Mouse (Mus musculus) liver, embryonic 15.5 days (tissue): ENCODE measurements at regions not wholly inside any gene's neighbourhood (a gene's known extent, or its start where the extent isn't known, plus 50 kb on each side); places are given as distances from the start of the nearest gene placed in this dataset.

Experiments used
- ATAC-seq: fragments of 200-750 bp; cut with Nextera tagmentation; 2 replicates; pipeline ENCODE4 v1.8.0; 2017; ENCODE audit warnings: moderate number of reproducible peaks, mild to moderate bottlenecking, moderate library complexity; ENCODE audit not compliant: insufficient read depth
- H3K27ac ChIP-seq: fragments of 300-500 bp; sonication (generic); replicated peaks from 2 replicates; pipeline ENCODE4 v1.5.1; 2015; ENCODE audit warnings: mild to moderate bottlenecking, inconsistent platforms
- H3K27me3 ChIP-seq: fragments of 300-500 bp; sonication (generic); 2 replicates; pipeline ENCODE4 v1.6.1; 2015; ENCODE audit warnings: mild to moderate bottlenecking, inconsistent platforms
- H3K36me3 ChIP-seq: fragments of 300-500 bp; sonication (generic); replicated peaks from 2 replicates; pipeline ENCODE4 v1.6.1; 2015; ENCODE audit warnings: moderate library complexity, mild to moderate bottlenecking, inconsistent platforms
- H3K4me1 ChIP-seq: fragments of 300-500 bp; sonication (generic); replicated peaks from 2 replicates; pipeline ENCODE4 v1.6.1; 2015; ENCODE audit warnings: inconsistent platforms
- H3K4me2 ChIP-seq: fragments of 300-500 bp; sonication (generic); 2 replicates; pipeline ENCODE4 v1.6.1; 2015; ENCODE audit warnings: moderate library complexity, mild to moderate bottlenecking, inconsistent platforms
- H3K4me3 ChIP-seq: fragments of 300-500 bp; sonication (generic); replicated peaks from 2 replicates; pipeline ENCODE4 v1.5.1; 2015; ENCODE audit warnings: mild to moderate bottlenecking, inconsistent platforms
- H3K9ac ChIP-seq: fragments of 300-500 bp; sonication (generic); 2 replicates; pipeline ENCODE4 v1.6.1; 2015; ENCODE audit warnings: moderate library complexity, mild to moderate bottlenecking, inconsistent platforms
- H3K9me3 ChIP-seq: fragments of 300-500 bp; sonication (generic); replicated peaks from 2 replicates; pipeline ENCODE4 v1.6.1; 2016; ENCODE audit warnings: inconsistent platforms
- WGBS: fragments of 180-500 bp; shearing (Covaris S2); methylation state at CpG from one replicate; pipeline ENCODE4 v1.1.7; 2015; ENCODE audit warnings: mixed read lengths; ENCODE audit not compliant: insufficient replicate concordance; 5-methylcytosine and 5-hydroxymethylcytosine counted together

DNA sequence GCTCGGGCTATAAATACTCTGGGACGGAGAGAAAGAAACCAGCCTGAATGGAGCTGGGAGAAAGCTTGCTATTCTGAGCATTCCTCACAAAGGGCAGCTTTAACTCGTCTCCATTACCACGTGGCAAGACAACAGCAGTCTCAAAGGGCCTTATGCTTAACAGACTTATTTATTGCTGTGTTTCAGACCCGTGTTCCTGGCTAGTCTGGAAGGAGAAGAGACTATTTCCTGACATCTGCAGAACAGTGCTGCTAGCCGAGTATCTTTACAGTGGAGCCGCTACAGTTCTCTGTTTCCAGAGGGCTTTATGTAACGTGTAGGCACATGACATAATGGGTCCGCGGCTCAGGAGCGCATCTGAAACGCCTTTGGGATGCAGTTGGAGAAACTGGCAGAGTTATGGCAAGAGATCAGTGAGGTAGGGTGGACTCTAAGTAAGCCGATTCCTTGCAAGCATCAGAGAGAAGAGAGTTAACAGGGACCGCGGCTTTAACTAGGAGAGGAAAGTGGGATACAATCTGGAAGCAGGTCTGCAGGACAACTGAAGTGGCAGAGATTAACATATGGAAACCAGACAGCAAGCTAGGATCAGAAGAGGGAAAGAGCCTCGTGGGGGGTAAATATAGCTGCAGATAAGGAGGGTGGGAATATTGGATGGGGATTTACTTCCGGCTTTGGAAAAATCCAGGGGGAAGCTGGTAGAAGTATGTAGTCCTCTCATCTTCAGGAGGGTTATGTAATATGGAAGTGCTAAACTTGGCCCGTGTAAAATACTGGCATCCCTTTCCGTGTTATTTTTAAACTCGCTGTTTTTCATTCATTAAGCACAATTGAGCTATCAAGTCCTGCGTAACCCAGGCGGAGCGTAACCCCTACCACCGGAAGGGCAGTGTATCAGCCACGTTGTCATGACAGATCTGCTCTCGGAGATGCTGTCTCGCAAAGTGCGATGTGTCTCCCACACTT lies 229.3 kb upstream of the Prickle1 start:
- Histone ChIP-seq H3K9me3 (no peaks in the 10 kb centered on the region), H3K27ac (no peak overlapping the region), H3K9ac (no peak overlapping the region), H3K4me2 (no peak overlapping the region), H3K27me3 (no peaks in the 10 kb centered on the region), H3K4me1 (no peaks in the 10 kb centered on the region), H3K36me3 (no peaks in the 10 kb centered on the region), H3K4me3 (no peak overlapping the region)
- no peak for ATAC-seq
- 52% methylated on average over 28 of the region's 28 CpGs for whole genome bisulfite sequencing

DNA sequence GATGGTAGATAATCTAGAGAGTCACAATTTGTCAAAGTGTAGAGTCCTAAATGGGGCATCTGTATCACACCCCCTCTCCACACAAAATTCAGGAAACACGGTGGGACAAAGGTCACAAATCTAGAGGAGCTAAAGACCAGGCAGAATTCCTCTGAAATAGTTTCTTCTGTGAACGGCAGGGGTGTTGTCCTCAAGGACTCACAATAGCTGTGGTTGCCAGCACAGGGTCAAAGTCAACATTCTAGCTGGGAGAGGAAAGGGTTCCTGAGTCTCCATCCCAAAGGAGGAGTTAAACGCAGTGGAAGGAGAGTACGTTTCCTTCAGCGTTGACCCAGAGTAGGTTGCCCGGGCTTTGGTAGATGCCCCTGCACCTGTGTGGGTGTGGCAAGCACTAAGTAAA lies 225.5 kb upstream of the Prickle1 start:
- Histone ChIP-seq H3K9me3 (no peaks in the 10 kb centered on the region), H3K4me1 (no peaks in the 10 kb centered on the region), H3K9ac (no peak overlapping the region), H3K4me2 (no peak overlapping the region), H3K27me3 (no peaks in the 10 kb centered on the region), H3K4me3 (no peak overlapping the region), H3K36me3 (no peaks in the 10 kb centered on the region), H3K27ac (no peak overlapping the region)
- ATAC-seq, result no peak
- 60% methylated on average over 6 of the region's 6 CpGs for WGBS

DNA sequence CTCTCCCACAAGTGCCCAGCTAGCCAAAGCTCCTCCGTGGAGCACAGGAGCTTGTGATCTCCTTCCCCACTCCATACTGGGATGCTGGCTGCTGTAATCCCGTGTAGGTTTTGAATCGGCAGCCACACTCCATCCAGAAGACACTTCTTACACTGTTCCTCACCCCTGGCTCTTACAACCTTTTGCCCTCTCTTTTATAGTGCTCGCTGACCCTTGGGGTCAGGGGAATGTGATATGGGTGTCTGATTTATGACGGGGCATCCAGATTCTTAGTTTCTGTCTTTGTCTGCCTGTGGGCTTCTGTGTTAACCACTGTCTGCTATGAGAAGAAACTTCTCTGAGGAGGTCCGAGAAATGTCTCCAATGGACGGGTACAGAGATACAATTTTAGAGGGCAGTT lies 216.3 kb upstream of the Prickle1 start:
- no peak overlapping the region for H3K4me2 ChIP-seq
- no peak overlapping the region for H3K27ac ChIP-seq
- no peaks in the 10 kb centered on the region for H3K36me3 ChIP-seq
- no peaks in the 10 kb centered on the region for H3K27me3 ChIP-seq
- no peak overlapping the region for H3K4me3 ChIP-seq
- H3K9me3 ChIP-seq, result no peaks in the 10 kb centered on the region
- no peak for ATAC-seq
- no peak overlapping the region for H3K9ac ChIP-seq
- 63% methylated on average over 7 of the region's 7 CpGs for WGBS
- H3K4me1 ChIP-seq, result no peaks in the 10 kb centered on the region

DNA sequence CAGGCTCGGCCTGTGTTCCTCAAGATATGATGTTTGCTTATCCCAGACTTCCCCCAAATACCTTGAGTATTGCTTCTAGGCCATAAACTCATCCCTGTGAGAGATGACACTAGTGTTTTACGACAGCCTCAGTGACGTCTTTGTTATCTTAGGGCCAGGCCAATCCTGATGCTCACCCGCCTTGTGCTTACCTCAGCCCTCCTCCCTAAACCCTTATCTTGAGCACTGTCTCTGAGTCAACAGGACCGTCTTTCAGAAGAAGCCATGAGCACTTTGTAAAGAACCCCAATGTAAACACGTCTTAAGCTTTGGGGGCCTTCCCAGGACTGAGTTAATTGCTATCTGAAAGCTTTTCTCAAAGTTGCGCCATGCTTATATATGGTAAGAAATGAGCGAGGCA lies 212.3 kb upstream of the Prickle1 start:
- ATAC-seq, result no peak
- WGBS, result 53% methylated on average over 8 of the region's 8 CpGs

DNA sequence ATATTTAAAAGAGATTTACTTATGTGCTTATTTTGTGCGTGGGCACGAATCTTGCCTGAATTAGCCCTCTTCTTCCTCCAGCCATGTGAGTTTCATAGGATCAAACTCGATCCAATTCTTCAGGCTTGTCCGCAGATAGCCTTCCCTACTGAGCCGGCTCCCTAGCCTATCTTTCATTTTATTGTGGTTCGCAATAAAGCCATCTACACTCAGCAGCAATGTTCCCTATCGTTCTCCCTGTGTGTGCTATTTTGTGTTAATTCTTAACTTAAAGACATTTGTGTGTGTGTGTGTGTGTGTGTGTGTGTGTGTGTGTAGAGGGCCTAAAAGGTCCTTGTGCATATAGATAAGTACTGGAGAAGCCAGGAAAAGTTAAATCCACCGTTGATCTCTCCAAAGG lies 211.8 kb upstream of the Prickle1 start:
- no peaks in the 10 kb centered on the region for H3K36me3 ChIP-seq
- ATAC-seq, result no peak
- no peaks in the 10 kb centered on the region for H3K9me3 ChIP-seq
- no peak overlapping the region for H3K27ac ChIP-seq
- no peak overlapping the region for H3K4me3 ChIP-seq
- H3K27me3 ChIP-seq, result no peaks in the 10 kb centered on the region
- WGBS, result 69% methylated on average over 8 of the region's 8 CpGs
- no peak overlapping the region for H3K4me2 ChIP-seq
- H3K9ac ChIP-seq, result no peak overlapping the region
- no peaks in the 10 kb centered on the region for H3K4me1 ChIP-seq

More for the DNA sequence above, 212.3 kb upstream of the Prickle1 start:
- Histone ChIP-seq H3K9ac (no peak overlapping the region), H3K9me3 (no peaks in the 10 kb centered on the region), H3K4me2 (no peak overlapping the region), H3K4me3 (no peak overlapping the region), H3K27me3 (no peaks in the 10 kb centered on the region), H3K4me1 (no peaks in the 10 kb centered on the region), H3K36me3 (no peaks in the 10 kb centered on the region), H3K27ac (no peak overlapping the region)

DNA sequence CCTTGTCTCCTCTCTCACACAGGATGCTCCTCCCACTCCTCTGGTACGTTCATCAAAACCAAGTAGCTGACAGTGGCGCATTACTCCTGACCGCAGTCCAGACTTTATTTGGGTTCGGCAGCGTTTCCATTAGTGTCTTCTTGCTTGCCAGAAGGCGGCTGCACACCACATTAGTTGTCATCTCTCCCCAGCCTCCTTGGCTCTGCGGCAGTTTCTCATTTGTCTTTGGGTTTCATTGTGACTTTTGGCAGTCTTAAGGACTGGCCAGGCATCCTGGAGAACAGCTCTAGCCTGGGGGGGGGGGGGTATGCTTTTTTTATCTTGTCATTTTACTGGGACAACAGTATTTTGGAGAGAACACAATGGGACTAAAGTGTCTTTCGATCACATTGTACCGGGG lies 209.0 kb upstream of the Prickle1 start:
- Histone ChIP-seq H3K4me2 (no peak overlapping the region), H3K27me3 (no peaks in the 10 kb centered on the region), H3K9ac (no peak overlapping the region), H3K36me3 (no peaks in the 10 kb centered on the region), H3K9me3 (no peaks in the 10 kb centered on the region), H3K27ac (no peak overlapping the region), H3K4me1 (no peaks in the 10 kb centered on the region), H3K4me3 (no peak overlapping the region)
- ATAC-seq, result no peak
- WGBS, result 71% methylated on average over 9 of the region's 9 CpGs

DNA sequence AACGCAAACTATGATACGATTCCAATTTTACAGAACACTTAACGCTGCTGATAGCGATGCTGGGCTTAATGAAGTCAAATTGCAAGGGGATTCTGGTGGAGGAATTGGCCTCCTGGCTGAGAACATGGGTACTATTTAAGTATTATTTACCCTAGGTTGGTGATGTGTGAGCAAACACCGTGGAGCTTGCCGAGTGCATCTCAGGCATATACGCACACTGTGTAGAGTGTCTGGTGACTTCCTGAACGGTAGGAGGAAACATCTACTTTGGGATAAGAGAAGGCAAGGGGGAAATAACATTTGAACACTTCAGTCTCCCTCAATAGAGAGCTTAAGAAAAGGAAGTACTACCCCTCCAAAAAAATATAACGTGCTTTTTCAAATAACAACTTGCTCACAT lies 194.8 kb upstream of the Prickle1 start:
- H3K27me3 ChIP-seq, result no peaks in the 10 kb centered on the region
- 45% methylated on average over 9 of the region's 9 CpGs for WGBS
- H3K4me3 ChIP-seq, result no peak overlapping the region

DNA sequence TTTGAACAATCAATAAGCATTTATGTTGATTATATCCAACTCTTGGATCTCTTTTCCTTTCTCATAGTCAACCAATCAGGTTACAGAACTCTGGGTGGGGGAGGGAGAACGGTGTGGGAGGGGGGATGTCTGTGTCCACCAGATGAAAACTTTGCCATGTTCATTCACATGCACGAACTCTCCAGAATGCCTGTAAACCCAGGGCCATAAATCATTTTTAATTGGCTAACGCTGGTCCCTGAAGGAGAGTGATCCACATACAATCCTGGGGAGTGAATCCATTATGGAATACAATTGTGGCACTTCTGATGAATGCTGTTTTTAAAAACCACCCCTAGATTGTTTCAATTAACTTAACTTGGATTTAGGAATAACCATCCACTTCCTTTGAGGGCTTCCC lies 194.1 kb upstream of the Prickle1 start:
- Histone ChIP-seq H3K9me3 (no peaks in the 10 kb centered on the region), H3K36me3 (no peaks in the 10 kb centered on the region), H3K4me1 (no peaks in the 10 kb centered on the region), H3K27me3 (no peaks in the 10 kb centered on the region), H3K27ac (no peak overlapping the region), H3K4me2 (no peak overlapping the region), H3K4me3 (no peak overlapping the region), H3K9ac (no peak overlapping the region)
- no peak for ATAC-seq
- 49% methylated on average over 3 of the region's 3 CpGs for WGBS

More for the DNA sequence above, 194.8 kb upstream of the Prickle1 start:
- Histone ChIP-seq H3K36me3 (no peaks in the 10 kb centered on the region), H3K4me1 (no peaks in the 10 kb centered on the region), H3K9me3 (no peaks in the 10 kb centered on the region), H3K27ac (no peak overlapping the region), H3K4me2 (no peak overlapping the region), H3K9ac (no peak overlapping the region)
- ATAC-seq, result no peak

DNA sequence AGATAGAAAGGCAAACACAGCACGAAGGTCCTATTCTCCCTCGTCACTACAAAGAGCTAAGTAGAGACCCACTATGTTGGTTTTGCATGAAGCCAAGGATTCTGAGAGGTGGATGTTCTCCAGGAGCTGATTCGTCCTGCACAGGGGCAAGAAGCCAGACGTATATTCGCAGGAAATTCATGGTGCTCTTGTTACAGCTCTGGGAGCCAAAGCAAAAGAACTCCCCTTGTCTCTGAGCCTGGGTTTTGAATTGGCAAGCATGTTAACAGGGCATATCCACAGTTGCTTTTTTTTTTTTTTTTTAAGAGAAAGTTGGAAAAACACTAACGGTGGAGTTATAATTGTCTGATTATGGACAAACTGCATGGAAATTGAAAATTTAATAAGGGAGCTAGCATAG lies 191.7 kb upstream of the Prickle1 start:
- no peak overlapping the region for H3K4me2 ChIP-seq
- no peak overlapping the region for H3K27ac ChIP-seq
- no peaks in the 10 kb centered on the region for H3K36me3 ChIP-seq
- WGBS, result 64% methylated on average over 6 of the region's 6 CpGs
- no peak overlapping the region for H3K4me3 ChIP-seq
- H3K27me3 ChIP-seq, result no peaks in the 10 kb centered on the region
- no peaks in the 10 kb centered on the region for H3K9me3 ChIP-seq
- H3K4me1 ChIP-seq, result no peaks in the 10 kb centered on the region
- ATAC-seq, result no peak
- H3K9ac ChIP-seq, result no peak overlapping the region

DNA sequence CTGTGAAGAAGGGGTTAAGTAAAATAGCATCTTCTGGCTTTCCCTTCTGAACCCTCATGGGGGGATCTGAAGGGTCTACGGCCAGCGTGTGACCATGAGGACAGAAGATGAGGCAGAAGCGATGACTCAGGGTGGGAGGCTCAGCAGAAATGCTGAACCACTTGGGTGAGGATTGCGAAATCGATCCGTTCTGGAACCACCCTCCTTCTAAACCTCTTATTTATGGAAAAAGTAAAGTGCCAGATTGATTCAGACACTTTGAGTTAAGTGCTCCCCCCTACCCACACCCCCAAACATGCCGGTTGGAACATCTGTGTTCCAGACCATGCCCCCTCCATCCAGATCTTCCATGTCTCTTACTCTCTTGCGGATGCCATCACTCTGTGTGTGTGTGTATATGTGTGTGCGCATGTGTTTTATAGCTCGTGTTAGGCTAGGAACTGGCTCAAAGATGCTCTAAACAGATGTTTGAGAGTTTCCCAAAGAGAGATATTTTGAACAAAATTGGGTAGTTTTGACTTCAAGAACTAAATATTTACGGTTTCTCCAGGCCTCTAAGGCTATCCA lies 190.2 kb upstream of the Prickle1 start:
- H3K4me3 ChIP-seq, result no peak overlapping the region
- no peak overlapping the region for H3K9ac ChIP-seq
- 68% methylated on average over 11 of the region's 11 CpGs for whole genome bisulfite sequencing
- no peaks in the 10 kb centered on the region for H3K9me3 ChIP-seq
- no peak overlapping the region for H3K27ac ChIP-seq
- H3K4me2 ChIP-seq, result no peak overlapping the region
- H3K36me3 ChIP-seq, result no peaks in the 10 kb centered on the region
- no peak for ATAC-seq
- no peaks in the 10 kb centered on the region for H3K27me3 ChIP-seq
- H3K4me1 ChIP-seq, result no peaks in the 10 kb centered on the region

DNA sequence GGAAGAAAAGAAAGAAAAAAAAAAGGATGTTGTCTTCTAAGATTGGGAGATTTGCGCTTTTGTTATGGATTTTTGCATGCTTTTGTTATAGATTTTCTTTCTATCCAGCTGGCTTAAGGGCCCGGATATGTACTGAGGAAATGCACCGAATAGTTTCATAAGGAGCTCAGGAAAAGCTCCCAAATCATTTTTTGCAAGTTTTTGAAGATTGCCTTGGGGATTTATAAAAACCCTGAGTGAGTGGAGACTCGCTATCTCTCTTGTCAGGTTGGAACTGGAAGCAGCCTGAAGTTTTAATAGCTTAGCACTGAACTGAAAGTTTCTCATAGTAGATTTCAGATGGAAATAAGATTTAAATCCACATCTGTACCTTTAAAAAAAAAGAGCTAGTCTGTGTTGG lies 188.0 kb upstream of the Prickle1 start:
- H3K4me1 ChIP-seq, result no peaks in the 10 kb centered on the region
- no peaks in the 10 kb centered on the region for H3K9me3 ChIP-seq
- H3K9ac ChIP-seq, result no peak overlapping the region
- no peak overlapping the region for H3K27ac ChIP-seq
- no peak overlapping the region for H3K4me2 ChIP-seq
- 68% methylated on average over 4 of the region's 4 CpGs for WGBS
- H3K36me3 ChIP-seq, result no peaks in the 10 kb centered on the region
- no peaks in the 10 kb centered on the region for H3K27me3 ChIP-seq
- ATAC-seq, result no peak
- no peak overlapping the region for H3K4me3 ChIP-seq
